Mouse (Mus musculus) ovary, postnatal 36 days (tissue): ENCODE measurements around the gene F11.

Source experiments
- DNase-seq: peaks from one replicate; pipeline ENCODE4 v3.0.0; 2022; ENCODE audit warnings: low spot score, mixed read lengths

The F11 gene

DNA sequence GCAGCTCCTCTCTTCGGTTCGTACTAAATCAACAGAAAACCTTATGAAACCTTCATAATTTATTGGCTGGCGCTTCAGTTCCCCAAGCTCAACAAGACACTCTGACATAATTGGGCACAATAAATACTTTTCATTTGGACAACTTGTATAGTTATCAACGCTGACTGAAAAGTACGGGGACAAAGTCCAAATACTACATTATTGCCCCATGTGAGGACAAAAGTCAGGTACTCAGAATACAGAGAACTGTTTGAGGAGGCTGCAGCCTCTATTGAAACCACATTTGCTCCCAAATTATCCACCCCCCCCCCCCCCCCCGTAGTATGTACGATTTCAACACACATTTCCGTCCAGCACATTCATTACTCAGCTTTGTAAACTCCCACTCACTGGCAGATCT lies 22.5 kb downstream of the F11 start:
- no peak for DNase-seq

DNA sequence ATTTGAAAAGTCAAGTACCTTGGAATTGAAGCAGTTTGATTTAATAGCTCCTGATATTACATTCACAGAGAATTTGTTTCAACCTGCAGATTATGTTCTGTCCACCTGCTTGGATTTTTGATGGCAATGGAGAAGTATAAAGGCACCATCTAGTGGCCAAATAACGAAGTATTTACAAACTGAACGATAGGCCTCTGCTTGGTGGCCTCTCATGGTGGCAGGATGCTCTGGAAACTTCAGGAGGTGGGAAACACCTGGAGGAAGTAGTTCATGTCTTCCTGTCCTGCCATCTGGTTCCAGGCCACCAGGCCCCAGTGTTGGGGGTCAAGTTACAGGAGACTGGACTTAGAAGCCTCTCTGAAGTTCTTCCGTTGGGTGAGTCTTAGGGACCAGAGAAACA lies 23.5 kb downstream of the F11 start:
- DNase-seq, result no peak

DNA sequence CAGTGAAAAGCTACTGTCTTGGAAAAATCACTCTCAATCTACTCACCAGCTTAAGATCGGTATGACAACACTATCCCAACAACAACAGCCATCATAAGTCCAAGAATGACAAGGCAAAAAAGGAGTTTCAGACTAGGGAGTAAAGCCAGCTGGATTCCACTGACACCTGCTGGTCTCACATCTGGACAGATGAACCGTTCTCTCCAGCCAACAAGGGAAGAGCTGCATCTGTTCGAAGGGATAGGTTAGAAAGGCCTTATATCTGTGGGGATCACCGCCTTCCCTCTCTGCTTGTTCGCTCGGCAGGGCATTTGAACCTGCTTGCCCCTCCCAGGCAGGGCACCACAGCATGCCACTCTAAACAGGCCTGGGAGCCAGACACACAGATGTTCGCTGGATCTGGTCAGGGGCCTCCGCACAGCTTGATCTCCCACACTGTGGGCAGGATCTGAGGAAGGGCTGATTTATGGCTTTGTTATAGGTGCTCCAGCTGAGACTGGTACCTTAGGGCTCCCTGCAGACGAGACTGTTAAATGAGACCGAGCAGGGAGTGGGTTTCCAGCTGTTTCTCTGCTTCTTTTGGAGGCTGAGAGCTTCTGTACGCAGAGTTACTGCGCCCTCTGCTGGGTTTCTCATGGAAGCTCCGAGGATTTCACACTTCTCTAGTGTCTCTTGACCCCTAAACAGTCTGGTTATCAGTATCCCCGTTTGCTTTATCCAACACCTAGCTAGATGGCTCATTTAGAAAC lies 25.5 kb downstream of the F11 start:
- DNase-seq, result peak; percentile 38

DNA sequence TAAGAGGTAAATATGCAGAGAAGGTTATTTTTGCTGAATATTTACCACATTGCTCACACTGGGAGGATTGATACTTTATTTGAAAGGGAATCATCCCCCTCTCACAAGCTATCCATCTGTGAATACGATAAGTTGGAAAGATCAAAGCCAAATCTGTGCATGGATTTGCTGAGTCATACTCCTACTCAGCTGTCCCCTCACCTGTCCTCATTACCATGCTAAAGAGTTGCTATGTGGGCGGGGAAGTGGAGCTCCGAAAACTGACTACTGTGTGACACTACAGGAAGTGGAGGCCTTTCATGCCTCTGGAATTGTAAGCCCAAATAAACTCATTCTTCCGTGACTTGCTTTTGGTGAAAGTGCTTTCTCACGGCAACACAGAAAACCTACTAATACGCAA lies 26.6 kb downstream of the F11 start:
- DNase-seq, result no peak

DNA sequence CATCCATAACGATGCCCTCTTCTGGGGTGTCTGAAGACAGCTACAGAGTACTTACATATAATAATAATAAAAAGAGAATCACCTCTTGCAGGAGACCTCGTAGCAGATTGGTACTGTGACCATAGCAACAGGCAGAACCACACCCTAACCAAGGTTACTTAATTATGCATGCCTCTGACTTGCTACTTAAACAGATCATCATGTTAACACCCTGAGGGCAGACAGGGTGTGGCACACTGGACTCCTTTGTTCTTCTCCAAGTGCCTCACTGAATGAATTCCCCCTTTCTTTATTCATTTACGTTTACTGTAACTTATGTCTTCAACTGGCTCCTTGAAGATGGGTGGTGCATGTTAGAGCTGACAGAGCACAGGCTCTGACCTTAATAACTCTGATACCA lies 28.6 kb downstream of the F11 start:
- no peak for DNase-seq

DNA sequence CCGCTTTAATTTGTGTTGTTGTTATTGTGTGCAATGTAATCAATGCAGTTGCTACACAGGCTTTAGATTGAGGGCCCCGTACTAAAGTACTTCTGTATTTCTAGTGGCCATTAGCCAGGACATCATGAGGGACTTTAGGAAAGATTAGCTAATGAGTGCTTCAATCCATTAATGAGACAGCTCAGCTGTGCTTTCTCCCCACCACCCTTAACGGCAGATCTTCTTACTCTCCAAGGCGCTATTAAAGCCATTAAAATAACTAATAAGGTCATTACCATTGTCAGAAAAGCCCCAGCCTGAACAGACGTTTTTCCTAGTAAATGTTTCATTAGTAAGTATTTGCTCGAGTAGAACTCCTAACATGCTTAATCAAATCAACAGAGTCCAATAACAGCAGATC lies 59.4 kb downstream of the F11 start:
- no peak for DNase-seq

DNA sequence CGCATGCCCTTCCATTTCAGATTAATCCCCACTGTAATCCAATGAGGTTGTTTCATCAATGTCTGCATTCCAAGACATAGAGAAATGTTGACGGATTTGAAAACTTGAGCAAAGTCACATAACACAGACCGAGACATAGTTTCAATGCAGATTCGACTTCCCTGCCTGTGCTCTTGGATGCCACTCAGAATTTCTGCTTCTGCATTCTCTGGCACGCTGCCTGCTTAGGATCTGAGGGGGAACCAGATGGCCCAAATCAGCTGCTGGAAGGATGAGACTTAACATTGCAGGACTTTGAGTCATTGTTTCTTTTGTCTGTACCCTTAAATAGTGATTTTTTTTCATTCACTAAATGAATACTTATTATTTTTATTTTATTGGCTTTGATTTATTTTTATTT lies 60.2 kb downstream of the F11 start:
- DNase-seq, result no peak

DNA sequence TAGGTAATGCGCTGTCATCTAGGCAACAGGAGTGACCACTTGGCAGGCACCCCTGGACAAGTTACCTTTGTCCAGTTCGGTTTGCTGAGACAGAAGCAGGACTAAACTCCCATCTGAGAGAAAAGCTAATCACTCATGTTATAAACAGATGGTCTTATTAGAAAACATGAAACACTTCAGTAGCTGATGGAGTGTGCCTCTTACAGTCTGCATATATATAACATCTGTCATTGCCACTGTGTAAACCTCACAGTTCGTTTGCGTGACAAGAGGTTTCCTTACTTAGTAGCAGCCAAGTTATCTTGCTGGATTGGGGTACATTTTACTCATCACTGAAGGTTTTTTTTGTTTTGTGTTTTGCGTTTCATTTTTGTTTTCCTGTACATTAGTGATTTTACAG lies 64.5 kb downstream of the F11 start:
- no peak for DNase-seq

DNA sequence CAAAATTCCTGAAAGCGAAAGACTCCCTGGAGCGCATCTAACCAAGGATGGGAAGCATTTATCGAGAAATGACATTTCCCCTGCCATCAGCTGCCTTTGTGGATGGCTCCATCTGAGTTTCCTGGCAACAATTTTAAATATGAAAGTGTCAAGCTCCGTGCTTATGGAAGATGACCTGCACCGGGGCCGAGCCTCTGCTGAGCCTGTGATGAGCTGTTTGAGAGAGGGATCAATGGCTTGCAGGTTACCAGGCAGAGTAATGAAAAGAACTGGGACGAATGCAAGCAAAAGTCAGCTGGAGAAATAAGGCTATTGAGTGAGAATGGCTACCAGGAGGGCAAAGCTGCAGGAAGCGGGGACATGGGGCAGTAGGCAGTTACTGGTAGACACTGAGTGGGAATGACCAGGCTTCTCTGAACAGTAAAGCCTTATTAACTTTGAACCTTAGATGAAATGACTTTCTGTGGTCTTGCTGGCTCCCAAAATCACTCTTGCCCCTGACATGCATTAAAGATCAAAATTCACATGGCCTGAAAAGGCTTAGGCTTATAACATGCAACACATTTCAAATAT lies 65.8 kb downstream of the F11 start:
- DNase-seq, result no peak
